ENCODE assay signal across 9 mouse cellular contexts in the genomic region with DNA sequence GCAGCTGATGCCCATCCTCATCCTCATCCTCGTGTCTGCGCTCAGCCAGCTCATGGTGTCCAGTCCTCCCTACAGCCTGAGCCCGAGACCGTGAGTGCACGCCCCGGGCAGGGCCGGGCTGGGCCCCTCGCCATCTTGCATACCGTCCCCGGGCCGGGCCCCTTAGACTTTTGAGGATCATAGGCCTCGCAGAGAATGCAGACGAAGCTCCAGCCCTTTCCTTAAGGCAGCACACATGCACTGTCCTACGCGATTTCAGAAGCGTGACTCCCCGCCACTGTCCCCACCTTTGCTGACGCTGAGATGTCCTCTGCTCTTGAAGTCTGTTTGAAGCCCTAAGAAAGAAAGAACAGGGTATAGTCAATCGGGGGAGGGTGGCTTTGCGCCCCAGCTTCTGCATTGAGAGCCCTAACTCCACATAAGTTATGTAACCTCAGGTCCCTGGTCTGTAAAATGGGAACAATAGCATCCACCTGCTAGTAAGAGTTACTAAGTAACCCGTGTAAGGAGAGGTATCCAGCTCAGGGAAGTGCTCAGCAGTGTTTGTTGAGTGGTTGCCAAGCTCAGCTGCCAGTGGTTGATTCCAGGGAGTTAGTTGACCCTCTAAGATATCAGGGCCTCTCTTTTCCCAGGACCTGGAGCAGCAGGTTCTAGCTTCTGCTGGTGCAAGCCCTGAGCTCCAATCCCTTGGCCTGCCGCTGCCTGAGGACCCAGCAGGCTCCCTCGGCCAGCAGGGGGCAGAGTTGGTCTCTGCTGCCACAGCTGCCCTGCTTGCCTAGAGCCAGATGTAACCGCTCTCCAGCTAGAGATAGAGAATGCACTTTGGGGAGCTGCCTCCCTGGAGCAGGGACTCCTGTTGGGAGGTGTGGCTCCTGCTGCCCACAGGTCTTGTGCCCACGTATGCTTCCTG. TPM values are rescaled to one million over a fixed set of nuclear protein-coding genes. Genes with fewer than 3 reads are reported as not detected.
A peak's percentile ranks its signal among the peaks of the same experiment; 100 is the strongest.
DNase-seq lines count a peak whose midpoint lies in the region; ATAC-seq and TF ChIP-seq lines count a peak whose summit lies in the region.
"Had no signal": no experiment of that assay in that cellular context is flagged by ENCODE, and none has a peak within 500 bp of the region (broad histone marks: within the 10 kb centered on the region; RNA-seq: fewer than 3 reads in every experiment).

No protein-coding gene starts in this region.

- no peaks in the 10 kb centered on the region for H3K27me3 ChIP-seq in heart, embryonic 11.5 days (ENCODE audit: control insufficient read depth, insufficient read depth, low read length)
- H3K27me3 ChIP-seq in cerebellum, adult 2 months (ENCODE audit: control insufficient read depth, insufficient read depth, low read length) = no peaks in the 10 kb centered on the region
- H3K27me3 ChIP-seq in forebrain, embryonic 15.5 days = no peaks in the 10 kb centered on the region
- H3K27me3 ChIP-seq in hindbrain, embryonic 14.5 days (ENCODE audit: control insufficient read depth, insufficient read depth, low read length) = no peaks in the 10 kb centered on the region
- H3K27me3 ChIP-seq in limb, embryonic 10.5 days (ENCODE audit: low read depth, poor library complexity, severe bottlenecking) = no peaks in the 10 kb centered on the region
- H3K27me3 ChIP-seq in midbrain, embryonic 16.5 days (ENCODE audit: control insufficient read depth, insufficient read depth, low read depth, low read length) = no peaks in the 10 kb centered on the region
- no peaks in the 10 kb centered on the region for H3K27me3 ChIP-seq in spleen, adult 2 months (ENCODE audit: control insufficient read depth, insufficient read depth, low read length)
- H3K27me3 ChIP-seq: lung, embryonic 15.5 days had no signal

- H3K4me2 ChIP-seq in heart, embryonic 11.5 days = no peak overlapping the region
- H3K4me2 ChIP-seq in forebrain, embryonic 15.5 days (replicated peaks) = no peak overlapping the region
- no peak overlapping the region for H3K4me2 ChIP-seq in hindbrain, embryonic 14.5 days (replicated peaks)
- H3K4me2 ChIP-seq in midbrain, embryonic 16.5 days (ENCODE audit: low read length) = no peak overlapping the region
- H3K4me2 ChIP-seq: lung, embryonic 15.5 days had no signal

- H3K27ac ChIP-seq in heart, embryonic 11.5 days (ENCODE audit: low read depth, low read length) = no peak overlapping the region
- no peak overlapping the region for H3K27ac ChIP-seq in cerebellum, adult 2 months (ENCODE audit: insufficient read depth, low read length)
- peak overlapping the region; percentile 56 for H3K27ac ChIP-seq in forebrain, embryonic 15.5 days (replicated peaks)
- H3K27ac ChIP-seq in hindbrain, embryonic 14.5 days = no peak overlapping the region
- H3K27ac ChIP-seq in limb, embryonic 10.5 days = peak overlapping the region; percentile 28; the same call in 1 of the 2 replicates
- H3K27ac ChIP-seq in midbrain, embryonic 16.5 days (ENCODE audit: low read length) = peak overlapping the region; percentile 13; the same call in 1 of the 2 replicates
- peak overlapping the region; percentile 94 for H3K27ac ChIP-seq in spleen, adult 2 months (ENCODE audit: insufficient read depth, low read length)
- H3K27ac ChIP-seq: lung, embryonic 15.5 days had no signal

- WGBS in heart, embryonic 11.5 days (ENCODE audit: insufficient replicate concordance) = 82% methylated on average over 25 of the region's 25 CpGs
- 77% methylated on average over 25 of the region's 25 CpGs for WGBS in cerebellum, adult 2 months
- WGBS in forebrain, embryonic 15.5 days = 80% methylated on average over 25 of the region's 25 CpGs
- 80% methylated on average over 25 of the region's 25 CpGs for WGBS in hindbrain, embryonic 14.5 days
- 83% methylated on average over 25 of the region's 25 CpGs for WGBS in limb, embryonic 10.5 days
- 81% methylated on average over 25 of the region's 25 CpGs for WGBS in midbrain, embryonic 16.5 days
- WGBS in spleen, adult 2 months = 82% methylated on average over 25 of the region's 25 CpGs

- no peak for TF ChIP-seq POLR2A in cerebellum, adult 2 months (IDR thresholded peaks at IDR 0.05; ENCODE audit: borderline replicate concordance, insufficient read depth, low read length)
- no peak for TF ChIP-seq POLR2A in spleen, adult 2 months (IDR thresholded peaks at IDR 0.05; ENCODE audit: low read depth, low read length)

- H3K4me1 ChIP-seq in heart, embryonic 11.5 days (ENCODE audit: control insufficient read depth, insufficient read depth, low read length) = peaks cover 17% of the 10 kb centered on the region
- peaks cover 5% of the 10 kb centered on the region; the same call in 1 of the 2 replicates for H3K4me1 ChIP-seq in cerebellum, adult 2 months (ENCODE audit: control insufficient read depth, insufficient read depth, low read length)
- peaks cover 46% of the 10 kb centered on the region for H3K4me1 ChIP-seq in forebrain, embryonic 15.5 days
- peaks cover 32% of the 10 kb centered on the region for H3K4me1 ChIP-seq in hindbrain, embryonic 14.5 days (replicated peaks; ENCODE audit: control insufficient read depth, insufficient read depth, low read length)
- peaks cover 38% of the 10 kb centered on the region for H3K4me1 ChIP-seq in limb, embryonic 10.5 days
- peaks cover 45% of the 10 kb centered on the region for H3K4me1 ChIP-seq in midbrain, embryonic 16.5 days (ENCODE audit: control insufficient read depth, insufficient read depth, low read length)
- peaks cover 41% of the 10 kb centered on the region for H3K4me1 ChIP-seq in spleen, adult 2 months (ENCODE audit: control insufficient read depth, insufficient read depth, insufficient read length)

- H3K36me3 ChIP-seq in heart, embryonic 11.5 days (ENCODE audit: control insufficient read depth, insufficient read depth, low read length) = peaks cover 25% of the 10 kb centered on the region
- peaks cover 33% of the 10 kb centered on the region for H3K36me3 ChIP-seq in forebrain, embryonic 15.5 days
- H3K36me3 ChIP-seq in hindbrain, embryonic 14.5 days (replicated peaks; ENCODE audit: control insufficient read depth, insufficient read depth) = peaks cover 53% of the 10 kb centered on the region
- peaks cover 86% of the 10 kb centered on the region for H3K36me3 ChIP-seq in limb, embryonic 10.5 days
- peaks cover 24% of the 10 kb centered on the region for H3K36me3 ChIP-seq in midbrain, embryonic 16.5 days (ENCODE audit: control insufficient read depth, insufficient read depth, low read length)
- peaks cover 20% of the 10 kb centered on the region for H3K36me3 ChIP-seq in spleen, adult 2 months (ENCODE audit: control insufficient read depth, insufficient read depth, low read length)

- ATAC-seq in heart, embryonic 11.5 days (replicated peaks; ENCODE audit: insufficient number of reproducible peaks, low FRiP score, low TSS enrichment) = no peak
- ATAC-seq in forebrain, embryonic 15.5 days (replicated peaks) = no peak
- ATAC-seq in hindbrain, embryonic 14.5 days (ENCODE audit: low FRiP score) = no peak
- ATAC-seq in midbrain, embryonic 16.5 days = no peak

- no peak overlapping the region for H3K9ac ChIP-seq in heart, embryonic 11.5 days (ENCODE audit: low read depth, low read length)
- no peak overlapping the region for H3K9ac ChIP-seq in forebrain, embryonic 15.5 days (replicated peaks)
- H3K9ac ChIP-seq in hindbrain, embryonic 14.5 days = no peak overlapping the region; the same call in 1 of the 2 replicates
- 0 out of 2 replicates have a peak overlapping the region, but pooled peaks have one; percentile 7 for H3K9ac ChIP-seq in midbrain, embryonic 16.5 days (ENCODE audit: low read depth, low read length)
- H3K9ac ChIP-seq: lung, embryonic 15.5 days had no signal

- peak; percentile 97 for DNase-seq in heart, adult 11 months
- DNase-seq in cerebellum, adult 2 months = peak; percentile 55 to 62
- DNase-seq in hindbrain, embryonic 14.5 days (ENCODE audit: low spot score) = peak; percentile 81
- DNase-seq in limb, embryonic 10.5 days (ENCODE audit: low spot score) = peak; percentile 93
- DNase-seq in spleen, adult 2 months (ENCODE audit: low read depth in 1 of 2, low spot score in 2 of 2) = peak; percentile 52 to 85

- no peaks in the 10 kb centered on the region for H3K9me3 ChIP-seq in heart, embryonic 11.5 days (replicated peaks; ENCODE audit: control insufficient read depth, low read length)
- H3K9me3 ChIP-seq in forebrain, embryonic 15.5 days = no peaks in the 10 kb centered on the region
- no peaks in the 10 kb centered on the region for H3K9me3 ChIP-seq in hindbrain, embryonic 14.5 days (ENCODE audit: control insufficient read depth, low read length)
- H3K9me3 ChIP-seq in limb, embryonic 10.5 days (replicated peaks) = no peaks in the 10 kb centered on the region
- no peaks in the 10 kb centered on the region for H3K9me3 ChIP-seq in midbrain, embryonic 16.5 days (replicated peaks; ENCODE audit: control insufficient read depth, low read length, poor library complexity, severe bottlenecking)
- H3K9me3 ChIP-seq: lung, embryonic 15.5 days had no signal

- peak; percentile 73 for TF ChIP-seq CTCF in cerebellum, adult 2 months (IDR thresholded peaks at IDR 0.05; ENCODE audit: borderline replicate concordance, insufficient read depth, low read depth, low read length)
- TF ChIP-seq CTCF in spleen, adult 2 months (IDR thresholded peaks at IDR 0.05; ENCODE audit: extremely low read depth, insufficient read depth, insufficient read length, insufficient replicate concordance) = peak; percentile 99

- H3K4me3 ChIP-seq in heart, embryonic 11.5 days (ENCODE audit: low read depth, low read length) = no peak overlapping the region
- no peak overlapping the region for H3K4me3 ChIP-seq in cerebellum, adult 2 months (replicated peaks; ENCODE audit: insufficient read depth, low read depth, low read length)
- no peak overlapping the region for H3K4me3 ChIP-seq in forebrain, embryonic 15.5 days
- H3K4me3 ChIP-seq in hindbrain, embryonic 14.5 days (replicated peaks; ENCODE audit: low read length) = no peak overlapping the region
- H3K4me3 ChIP-seq in limb, embryonic 10.5 days = no peak overlapping the region
- no peak overlapping the region for H3K4me3 ChIP-seq in midbrain, embryonic 16.5 days (ENCODE audit: low read depth, low read length)
- no peak overlapping the region for H3K4me3 ChIP-seq in spleen, adult 2 months (ENCODE audit: extremely low read depth, insufficient read depth, insufficient read length)
- H3K4me3 ChIP-seq: lung, embryonic 15.5 days had no signal

RNA-seq across cellular contexts. Expression of a gene that starts 15.2 kb away (rescaled TPM):
- polyA plus RNA-seq in heart, embryonic 11.5 days (2014; fragmentation: Nextera tagmentation; extraction: Ambion mirVana) = 30.3 and 31.3 TPM in 2 replicates
- 48.6 and 52.3 TPM in 2 replicates for polyA plus RNA-seq in cerebellum, adult 2 months (2012; rRNA removed)
- 16.9 and 17.5 TPM in 2 replicates for polyA plus RNA-seq in forebrain, embryonic 15.5 days (2015; fragmentation: Nextera tagmentation; extraction: Ambion mirVana)
- 20.6 and 22.5 TPM in 2 replicates for polyA plus RNA-seq in hindbrain, embryonic 14.5 days (2014; fragmentation: Nextera tagmentation; extraction: Ambion mirVana)
- 25.8 and 28.2 TPM in 2 replicates for polyA plus RNA-seq in limb, embryonic 10.5 days (2016; fragmentation: Nextera tagmentation; extraction: Ambion mirVana)
- polyA plus RNA-seq in midbrain, embryonic 16.5 days (2015; fragmentation: Nextera tagmentation; extraction: Ambion mirVana) = 18.5 and 19.1 TPM in 2 replicates
- polyA plus RNA-seq in spleen, adult 2 months (2012; rRNA removed) = 29.9 and 32.4 TPM in 2 replicates

RNA-seq across cellular contexts. Expression of a gene that starts 57.1 kb away (rescaled TPM):
- polyA plus RNA-seq in heart, embryonic 11.5 days (2014; fragmentation: Nextera tagmentation; extraction: Ambion mirVana) = 1.9 and 3.4 TPM in 2 replicates
- polyA plus RNA-seq in cerebellum, adult 2 months (2012; rRNA removed) = 48.3 and 53.9 TPM in 2 replicates
- polyA plus RNA-seq in forebrain, embryonic 15.5 days (2015; fragmentation: Nextera tagmentation; extraction: Ambion mirVana) = 90.0 and 92.5 TPM in 2 replicates
- 8.8 and 10.5 TPM in 2 replicates for polyA plus RNA-seq in hindbrain, embryonic 14.5 days (2014; fragmentation: Nextera tagmentation; extraction: Ambion mirVana)
- 30.3 and 58.7 TPM in 2 replicates for polyA plus RNA-seq in limb, embryonic 10.5 days (2016; fragmentation: Nextera tagmentation; extraction: Ambion mirVana)
- 52.7 and 66.3 TPM in 2 replicates for polyA plus RNA-seq in midbrain, embryonic 16.5 days (2015; fragmentation: Nextera tagmentation; extraction: Ambion mirVana)
- polyA plus RNA-seq in spleen, adult 2 months (2012; rRNA removed) = 152 and 168 TPM in 2 replicates

Comparison
In these comparisons a context has a peak if more than half of its experiments do, and no peak if none do; other contexts are left out.
1. H3K27ac ChIP-seq: peak in forebrain, embryonic 15.5 days (single experiment), limb, embryonic 10.5 days (single experiment), midbrain, embryonic 16.5 days (single experiment) and spleen, adult 2 months (single experiment); none in heart, embryonic 11.5 days (single experiment), cerebellum, adult 2 months (single experiment) and hindbrain, embryonic 14.5 days (single experiment).
2. Peak in every context shown above with its lines, with median percentiles within 50 percentile points of each other: DNase-seq.